Mouse (Mus musculus) embryonic fibroblast, embryonic 13.5 days (primary cell): ENCODE results near the gene Sipa1l3. TPM values are rescaled to one million over a fixed set of nuclear protein-coding genes. Genes with fewer than 3 reads are reported as not detected.

Experiments
- H3K27ac ChIP-seq: 2 replicates; pipeline ENCODE4 v1.5.1; 2012; ENCODE audit warnings: low read length, control low read depth, inconsistent platforms; ENCODE audit not compliant: insufficient read depth
- H3K4me1 ChIP-seq: 2 replicates; pipeline ENCODE4 v1.6.1; 2011; ENCODE audit warnings: low read length; ENCODE audit not compliant: control insufficient read depth, insufficient read depth
- H3K4me3 ChIP-seq: 2 replicates; pipeline ENCODE4 v1.5.1; 2011; ENCODE audit warnings: mild to moderate bottlenecking, control low read depth, low read length; ENCODE audit not compliant: insufficient read depth
- CTCF ChIP-seq: IDR thresholded peaks from 2 replicates; pipeline ENCODE4 v1.5.1; 2011; ENCODE audit warnings: mild to moderate bottlenecking, control low read depth, low read length, moderate library complexity, borderline replicate concordance; ENCODE audit not compliant: insufficient read depth
- POLR2A ChIP-seq: IDR thresholded peaks from 2 replicates; pipeline ENCODE4 v1.6.1; 2011; ENCODE audit warnings: low read depth, mild to moderate bottlenecking, control low read depth, low read length, moderate library complexity
- polyA plus RNA-seq: library from polyadenylated mRNA; stranded (reverse); fragments of >200 nt; gene quantifications from 2 replicates; pipeline ENCODE4 v1.2.4, GENCODE M21; 2011; ENCODE audit warnings: low read depth; ENCODE audit not compliant: missing spikeins, insufficient read length

Gene Sipa1l3
- polyA plus RNA-seq, 1 experiment: 22.0 TPM

GRCm38 (mm10) chr7:29540631-29541030, 22.2 kb upstream of the Sipa1l3 start:
- TF ChIP-seq CTCF: no peak
- no peak for TF ChIP-seq POLR2A
- Histone ChIP-seq H3K4me3 (no peak overlapping the region), H3K27ac (no peak overlapping the region), H3K4me1 (no peaks in the 10 kb centered on the region)

- Histone ChIP-seq H3K4me3 (no peak overlapping the region), H3K27ac (no peak overlapping the region), H3K4me1 (no peaks in the 10 kb centered on the region)
- TF ChIP-seq CTCF (peak; percentile 74; the same call in 1 of the 2 replicates), POLR2A (no peak)
Measured at GRCm38 (mm10) chr7:29523700-29524099, 5.3 kb upstream of the Sipa1l3 start.

- TF ChIP-seq CTCF: peak; percentile 95
- TF ChIP-seq POLR2A: no peak
- Histone ChIP-seq H3K4me1 (no peaks in the 10 kb centered on the region), H3K4me3 (no peak overlapping the region), H3K27ac (no peak overlapping the region)
Measured at GRCm38 (mm10) chr7:29521841-29522575, 3.6 kb upstream of the Sipa1l3 start.

GRCm38 (mm10) chr7:29521365-29521764, 2.9 kb upstream of the Sipa1l3 start:
- TF ChIP-seq CTCF (no peak), POLR2A (no peak)
- Histone ChIP-seq H3K4me1 (peaks cover 4% of the 10 kb centered on the region; the same call in 1 of the 2 replicates), H3K4me3 (no peak overlapping the region), H3K27ac (no peak overlapping the region)

GRCm38 (mm10) chr7:29520794-29521193, 2.4 kb upstream of the Sipa1l3 start:
- TF ChIP-seq CTCF (no peak), POLR2A (no peak)
- Histone ChIP-seq H3K27ac (no peak overlapping the region), H3K4me1 (peaks cover 7% of the 10 kb centered on the region; the same call in 1 of the 2 replicates), H3K4me3 (no peak overlapping the region)

- TF ChIP-seq CTCF (no peak), POLR2A (no peak)
- no peak overlapping the region for H3K27ac ChIP-seq
- H3K4me3 ChIP-seq: peak overlapping the region; percentile 80
- peaks cover 7% of the 10 kb centered on the region for H3K4me1 ChIP-seq
Measured at GRCm38 (mm10) chr7:29519211-29519550, 740 bp upstream of the Sipa1l3 start.

GRCm38 (mm10) chr7:29518054-29518420, 404 bp downstream of the Sipa1l3 start:
- Histone ChIP-seq H3K4me3 (peak overlapping the region; percentile 92), H3K27ac (0 out of 2 replicates have a peak overlapping the region, but pooled peaks have one; percentile 17), H3K4me1 (peaks cover 10% of the 10 kb centered on the region)
- TF ChIP-seq CTCF: no peak
- TF ChIP-seq POLR2A: no peak

- TF ChIP-seq CTCF: no peak
- no peak for TF ChIP-seq POLR2A
- H3K4me1 ChIP-seq: peaks cover 15% of the 10 kb centered on the region
- H3K4me3 ChIP-seq: peak overlapping the region; percentile 92
- peak overlapping the region; percentile 41 for H3K27ac ChIP-seq
Measured at GRCm38 (mm10) chr7:29517178-29517577, 1.3 kb downstream of the Sipa1l3 start.

GRCm38 (mm10) chr7:29515652-29516051, 2.8 kb downstream of the Sipa1l3 start:
- no peak overlapping the region for H3K4me3 ChIP-seq
- peaks cover 22% of the 10 kb centered on the region for H3K4me1 ChIP-seq
- H3K27ac ChIP-seq: no peak overlapping the region
- no peak for TF ChIP-seq CTCF
- no peak for TF ChIP-seq POLR2A

GRCm38 (mm10) chr7:29512729-29513128, 5.7 kb downstream of the Sipa1l3 start:
- Histone ChIP-seq H3K4me1 (peaks cover 24% of the 10 kb centered on the region), H3K4me3 (no peak overlapping the region), H3K27ac (peak overlapping the region; percentile 21; the same call in 1 of the 2 replicates)
- TF ChIP-seq CTCF (no peak), POLR2A (no peak)
